Mouse (Mus musculus) ES-Bruce4 (cell line): ENCODE data around the gene Nfkbie. TPM values are rescaled to one million over a fixed set of nuclear protein-coding genes. Genes with fewer than 3 reads are reported as not detected.

Experiments
- H3K27ac ChIP-seq: 2 replicates; pipeline ENCODE4 v1.5.1; 2012; ENCODE audit warnings: low read length, inconsistent platforms; ENCODE audit not compliant: insufficient read depth
- H3K27me3 ChIP-seq: 2 replicates; pipeline ENCODE4 v1.6.1; 2012; ENCODE audit warnings: mild to moderate bottlenecking, low read length, inconsistent platforms; ENCODE audit not compliant: control insufficient read depth, poor library complexity, insufficient read depth, severe bottlenecking
- H3K36me3 ChIP-seq: 2 replicates; pipeline ENCODE4 v1.6.1; 2012; ENCODE audit warnings: inconsistent platforms, mild to moderate bottlenecking, low read length, moderate library complexity; ENCODE audit not compliant: control insufficient read depth, poor library complexity, insufficient read depth, severe bottlenecking
- H3K4me1 ChIP-seq: one replicate; pipeline ENCODE4 v1.8.1; 2011; ENCODE audit warnings: low read length; ENCODE audit not compliant: control insufficient read depth, insufficient read depth
- H3K4me3 ChIP-seq: 2 replicates; pipeline ENCODE4 v1.5.1; 2011; ENCODE audit warnings: low read depth, mild to moderate bottlenecking, low read length
- H3K9ac ChIP-seq: 2 replicates; pipeline ENCODE4 v1.6.1; 2012; ENCODE audit warnings: low read depth, mild to moderate bottlenecking, inconsistent platforms; ENCODE audit not compliant: poor library complexity, severe bottlenecking
- H3K9me3 ChIP-seq: replicated peaks from 2 replicates; pipeline ENCODE4 v1.6.1; 2012; ENCODE audit warnings: mild to moderate bottlenecking, low read length, inconsistent platforms; ENCODE audit not compliant: control insufficient read depth, poor library complexity, insufficient read depth, severe bottlenecking
- CTCF ChIP-seq: IDR thresholded peaks from one replicate; pipeline ENCODE4 v1.8.1; 2011; ENCODE audit warnings: low read depth, low read length
- EP300 ChIP-seq: IDR thresholded peaks from 2 replicates; pipeline ENCODE4 v1.6.1; 2011; ENCODE audit warnings: low read depth, low read length; ENCODE audit not compliant: insufficient read depth
- POLR2A ChIP-seq: IDR thresholded peaks from one replicate; pipeline ENCODE4 v1.8.1; 2011; ENCODE audit warnings: low read length; ENCODE audit not compliant: insufficient read depth
- polyA plus RNA-seq: library from polyadenylated mRNA; stranded (reverse); fragments of >200 nt; gene quantifications from 2 replicates; pipeline ENCODE4 v1.2.4, GENCODE M21; 2011; ENCODE audit warnings: low read depth; ENCODE audit not compliant: missing spikeins, insufficient read depth, insufficient read length

The Nfkbie gene
- polyA plus RNA-seq, 1 experiment = 2.7 TPM

GRCm38 (mm10) chr17:45584939-45585678, 29.6 kb downstream of the Nfkbie start:
- TF ChIP-seq CTCF = peak; percentile 91
- TF ChIP-seq EP300 = no peak
- TF ChIP-seq POLR2A = no peak
- H3K4me3 ChIP-seq = peak overlapping the region; percentile 41

GRCm38 (mm10) chr17:45585725-45586448, 30.4 kb downstream of the Nfkbie start:
- no peak overlapping the region for H3K9ac ChIP-seq
- peaks cover 36% of the 10 kb centered on the region for H3K36me3 ChIP-seq
- peak overlapping the region; percentile 40 for H3K27ac ChIP-seq
- no peaks in the 10 kb centered on the region for H3K9me3 ChIP-seq
- peaks cover 2% of the 10 kb centered on the region for H3K4me1 ChIP-seq
- no peak overlapping the region for H3K4me3 ChIP-seq
- no peak for TF ChIP-seq POLR2A
- no peak for TF ChIP-seq EP300
- no peak for TF ChIP-seq CTCF
- no peaks in the 10 kb centered on the region for H3K27me3 ChIP-seq

More at GRCm38 (mm10) chr17:45584939-45585678, 29.6 kb downstream of the Nfkbie start:
- H3K9ac ChIP-seq = no peak overlapping the region
- peak overlapping the region; percentile 65 for H3K27ac ChIP-seq
- H3K4me1 ChIP-seq = peaks cover 3% of the 10 kb centered on the region
- no peaks in the 10 kb centered on the region for H3K9me3 ChIP-seq
- H3K27me3 ChIP-seq = no peaks in the 10 kb centered on the region
- peaks cover 33% of the 10 kb centered on the region for H3K36me3 ChIP-seq

GRCm38 (mm10) chr17:45586449-45586837, 30.9 kb downstream of the Nfkbie start:
- 0 out of 2 replicates have a peak overlapping the region, but pooled peaks have one; percentile 40 for H3K27ac ChIP-seq
- H3K4me3 ChIP-seq = no peak overlapping the region

GRCm38 (mm10) chr17:45588370-45588769, 32.9 kb downstream of the Nfkbie start:
- Histone ChIP-seq H3K4me3 (no peak overlapping the region), H3K9ac (no peak overlapping the region), H3K27ac (no peak overlapping the region), H3K4me1 (peaks cover 3% of the 10 kb centered on the region), H3K27me3 (no peaks in the 10 kb centered on the region), H3K9me3 (no peaks in the 10 kb centered on the region), H3K36me3 (peaks cover 36% of the 10 kb centered on the region)
- TF ChIP-seq EP300 = no peak
- no peak for TF ChIP-seq CTCF
- no peak for TF ChIP-seq POLR2A

More at GRCm38 (mm10) chr17:45586449-45586837, 30.9 kb downstream of the Nfkbie start:
- Histone ChIP-seq H3K9me3 (no peaks in the 10 kb centered on the region), H3K36me3 (peaks cover 36% of the 10 kb centered on the region), H3K27me3 (no peaks in the 10 kb centered on the region), H3K9ac (no peak overlapping the region), H3K4me1 (peaks cover 3% of the 10 kb centered on the region)
- TF ChIP-seq EP300 (no peak), POLR2A (no peak), CTCF (peak; percentile 75)

GRCm38 (mm10) chr17:45589236-45589635, 33.7 kb downstream of the Nfkbie start:
- no peak for TF ChIP-seq CTCF
- no peak for TF ChIP-seq EP300
- TF ChIP-seq POLR2A = no peak
- Histone ChIP-seq H3K27ac (no peak overlapping the region), H3K4me1 (peaks cover 3% of the 10 kb centered on the region)

GRCm38 (mm10) chr17:45589844-45590243, 34.3 kb downstream of the Nfkbie start:
- no peaks in the 10 kb centered on the region for H3K9me3 ChIP-seq
- H3K4me3 ChIP-seq = no peak overlapping the region
- peaks cover 36% of the 10 kb centered on the region for H3K36me3 ChIP-seq
- H3K4me1 ChIP-seq = peaks cover 3% of the 10 kb centered on the region
- H3K27ac ChIP-seq = no peak overlapping the region
- no peaks in the 10 kb centered on the region for H3K27me3 ChIP-seq
- TF ChIP-seq CTCF (no peak), EP300 (no peak), POLR2A (no peak)
- H3K9ac ChIP-seq = no peak overlapping the region

More at GRCm38 (mm10) chr17:45589236-45589635, 33.7 kb downstream of the Nfkbie start:
- Histone ChIP-seq H3K4me3 (no peak overlapping the region), H3K9ac (no peak overlapping the region), H3K9me3 (no peaks in the 10 kb centered on the region), H3K36me3 (peaks cover 36% of the 10 kb centered on the region), H3K27me3 (no peaks in the 10 kb centered on the region)
